Mouse (Mus musculus) embryonic fibroblast, embryonic 13.5 days (primary cell): Measurements from ENCODE around the gene Naxe.

Source experiments
- CTCF ChIP-seq: IDR thresholded peaks from 2 replicates; pipeline ENCODE4 v1.5.1; 2011; ENCODE audit warnings: mild to moderate bottlenecking, control low read depth, low read length, moderate library complexity, borderline replicate concordance; ENCODE audit not compliant: insufficient read depth
- POLR2A ChIP-seq: IDR thresholded peaks from 2 replicates; pipeline ENCODE4 v1.6.1; 2011; ENCODE audit warnings: low read depth, mild to moderate bottlenecking, control low read depth, low read length, moderate library complexity

- TF ChIP-seq CTCF (no peak), POLR2A (no peak)
Observed at GRCm38 (mm10) chr3:88057030-88057429, 1.3 kb downstream of the Naxe start.
